Mouse (Mus musculus) mesoderm, embryonic 11.5 days (tissue): ENCODE measurements around the gene Zfp365.

Source experiments
- DNase-seq: peaks from one replicate; pipeline ENCODE4 v3.0.0-alpha.2; 2012; ENCODE audit warnings: low read depth, low spot score

Zfp365 gene

DNA sequence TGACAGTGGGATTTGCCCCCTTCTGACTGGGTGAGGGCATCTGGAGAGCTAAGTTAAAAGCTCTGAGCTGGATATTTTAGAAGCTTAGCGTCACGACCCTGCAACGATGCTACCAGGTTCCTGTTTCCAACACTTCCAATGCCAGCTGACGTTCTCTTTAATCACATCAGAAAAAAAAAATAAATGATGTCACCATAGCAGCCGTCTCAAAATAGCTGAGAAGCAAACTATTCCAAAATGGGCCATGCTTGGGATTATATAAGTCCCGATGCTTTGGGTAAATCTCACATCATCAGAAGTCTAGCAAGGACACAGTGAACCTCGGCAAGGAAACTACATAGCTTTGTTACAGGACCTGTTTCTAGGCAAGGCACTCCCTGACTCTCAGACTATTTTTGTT, 9.1 kb downstream of the Zfp365 start:
- DNase-seq, result no peak

DNA sequence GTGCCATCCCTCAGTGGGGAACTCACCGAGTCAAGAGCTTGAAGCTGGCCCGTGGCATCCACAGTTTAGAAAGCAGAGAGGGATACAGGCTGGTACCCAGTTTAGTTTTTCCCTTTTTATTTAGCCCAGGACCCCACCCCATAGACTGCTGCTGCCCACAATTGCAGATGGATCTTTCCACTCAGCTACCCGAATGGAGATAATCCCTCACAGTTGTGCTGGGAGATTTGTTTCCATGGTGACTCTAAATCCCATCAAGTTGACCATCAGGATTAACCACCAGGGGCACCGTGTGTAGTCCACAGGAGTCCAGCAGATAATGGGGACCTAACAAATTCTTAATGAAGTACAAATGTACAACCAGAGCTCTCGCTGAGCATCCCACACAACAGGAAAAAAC, 11.3 kb downstream of the Zfp365 start:
- no peak for DNase-seq

DNA sequence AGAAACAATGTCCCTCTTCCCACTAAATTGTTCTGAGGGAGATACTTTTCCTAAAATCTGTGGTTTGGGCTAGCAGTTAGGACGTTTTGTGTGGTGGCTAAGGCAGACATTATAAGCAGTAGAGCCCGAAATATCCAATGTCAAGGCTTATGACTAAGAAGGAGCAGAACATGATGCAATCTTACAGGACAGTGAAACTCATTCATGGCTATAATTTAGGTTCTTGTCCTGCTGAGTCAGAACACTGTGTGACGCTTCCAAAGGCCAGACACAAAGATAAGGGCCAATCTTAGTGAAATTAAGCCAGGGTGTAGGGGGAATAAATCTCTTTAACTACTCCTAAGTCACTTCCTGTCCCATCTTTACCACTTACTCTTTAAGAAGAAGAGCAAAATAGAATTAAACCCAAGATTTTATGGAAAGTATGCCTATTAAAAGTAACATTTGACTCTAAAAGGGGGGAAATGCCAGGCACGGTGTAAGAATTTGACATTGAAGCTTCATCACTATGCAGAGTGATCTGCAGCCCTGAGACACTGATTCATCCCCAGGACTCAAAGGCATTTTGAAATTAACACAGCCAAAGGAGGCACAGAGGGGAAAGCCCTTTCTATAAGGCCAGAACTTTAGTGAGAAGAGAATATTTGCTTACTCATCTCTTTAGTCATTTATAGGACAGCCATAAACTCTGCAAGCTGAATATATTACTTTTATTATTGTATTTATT, 13.3 kb downstream of the Zfp365 start:
- no peak for DNase-seq

DNA sequence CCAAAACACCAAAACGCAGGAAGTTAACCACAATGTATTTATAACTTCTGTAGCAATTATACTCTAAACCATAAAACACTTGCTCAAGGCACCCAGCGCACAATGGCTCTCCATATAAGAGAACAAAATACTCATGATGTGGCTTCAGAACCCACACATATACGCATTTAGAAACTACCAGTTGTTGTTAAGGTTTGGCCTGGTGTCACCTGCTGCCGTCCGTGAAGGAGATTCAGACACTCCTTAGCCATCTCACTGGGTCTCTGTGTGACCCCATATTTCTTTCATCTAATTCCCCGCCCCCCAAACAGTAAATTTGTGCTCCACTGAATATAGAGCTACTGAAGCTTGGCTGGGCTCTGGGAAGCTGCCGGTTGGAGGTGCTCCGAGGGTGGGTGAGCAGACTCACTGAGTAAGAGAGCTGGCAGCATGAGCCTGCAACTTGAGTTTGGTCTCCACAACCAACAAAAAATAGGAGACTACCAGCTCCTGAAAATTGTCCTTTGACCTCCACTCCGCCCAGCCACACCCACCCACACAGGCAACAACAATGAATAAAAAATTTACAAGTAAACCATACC, 14.0 kb downstream of the Zfp365 start:
- DNase-seq, result no peak

DNA sequence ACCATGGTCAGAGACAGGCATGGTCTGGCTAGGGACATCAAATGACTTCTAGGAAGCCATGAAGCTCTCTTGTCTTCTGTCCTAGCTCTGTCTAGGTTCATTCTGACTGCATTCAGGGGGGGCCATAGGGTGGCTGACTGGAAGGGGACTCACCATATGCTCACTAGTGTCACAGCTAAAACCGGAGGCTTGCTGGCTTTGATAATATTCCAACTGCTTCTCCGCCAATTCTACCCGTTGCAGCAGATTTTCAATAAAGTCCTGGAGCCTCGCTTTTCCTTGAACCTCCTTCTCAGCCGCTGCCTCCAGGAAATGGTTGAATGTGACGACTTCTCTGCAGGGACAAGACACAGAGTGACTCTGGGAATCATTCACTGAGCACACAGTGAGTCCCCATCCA, 15.2 kb downstream of the Zfp365 start:
- no peak for DNase-seq

DNA sequence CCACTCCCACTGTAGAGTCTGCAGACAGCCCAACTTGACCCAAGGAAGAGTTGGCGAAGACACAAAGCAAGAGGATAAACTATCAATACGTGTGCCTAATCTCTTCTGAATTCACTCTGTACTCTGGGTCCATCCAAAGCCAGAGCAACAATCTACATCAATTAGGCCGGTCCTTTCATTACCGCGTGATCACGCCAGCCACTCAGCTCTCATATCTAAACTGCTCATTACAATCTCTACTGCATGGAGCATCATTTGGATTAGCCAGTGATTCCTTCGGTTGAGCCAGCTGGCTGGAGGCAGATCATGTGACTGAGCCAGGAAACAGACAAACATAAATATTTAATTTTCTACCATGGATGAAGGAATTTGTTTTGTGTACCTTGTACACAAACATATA, 17.8 kb downstream of the Zfp365 start:
- no peak for DNase-seq

DNA sequence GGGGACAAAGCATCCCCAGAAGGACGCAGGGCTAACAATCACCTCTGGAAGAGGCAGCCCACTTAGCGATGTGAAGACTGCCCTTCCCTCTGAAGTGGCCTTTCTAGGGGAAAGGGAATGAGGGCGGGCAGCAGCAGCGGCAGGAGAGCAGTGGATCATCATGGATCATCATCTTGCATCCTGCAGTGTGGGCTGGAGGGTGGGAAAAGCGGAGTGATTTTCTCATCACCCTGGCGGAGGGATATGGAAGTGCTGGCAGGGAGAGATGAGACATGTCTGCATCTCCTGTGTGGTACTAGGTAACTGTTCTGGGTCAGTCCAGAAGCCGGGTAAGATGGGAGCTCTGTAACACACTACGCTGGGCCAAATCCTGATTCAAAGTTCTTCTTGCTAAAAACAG, 18.4 kb downstream of the Zfp365 start:
- no peak for DNase-seq

DNA sequence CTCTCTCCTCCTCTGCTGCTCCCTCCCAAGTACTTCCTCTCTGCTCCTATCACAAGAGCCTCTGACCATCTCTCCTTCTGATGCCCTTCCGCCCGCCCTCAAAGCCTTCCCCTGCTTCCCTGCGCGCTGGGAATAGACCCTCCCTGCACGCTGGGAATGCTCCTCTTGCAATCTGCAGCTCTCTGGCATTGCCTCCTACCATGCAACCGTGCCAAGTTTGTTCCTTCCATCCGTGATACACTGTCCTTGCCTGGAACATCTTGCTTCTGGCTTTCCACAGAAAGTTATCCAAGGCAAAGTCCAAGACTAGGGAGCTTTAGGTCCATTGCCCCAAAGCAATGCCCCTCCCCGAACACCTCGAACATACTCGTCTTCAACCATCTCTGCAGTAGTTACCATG, 19.2 kb downstream of the Zfp365 start:
- DNase-seq, result no peak

DNA sequence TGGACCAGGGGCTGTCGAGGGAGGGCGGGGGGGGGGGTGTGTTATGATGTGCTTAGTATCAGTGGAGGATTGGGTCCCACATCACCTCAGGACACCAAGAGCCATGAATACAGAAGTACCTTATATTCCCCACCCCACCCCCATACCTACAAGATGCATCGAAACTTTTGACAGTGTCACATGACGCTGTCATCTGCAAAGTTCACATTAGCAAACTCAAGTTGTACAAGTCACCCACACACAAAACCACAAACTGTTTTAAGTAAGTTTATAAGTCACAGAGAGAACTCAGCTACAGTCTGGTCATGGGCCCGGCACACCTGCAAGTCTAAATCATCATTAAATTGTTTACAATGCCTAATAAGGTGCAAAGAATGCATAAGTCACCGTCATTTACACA, 21.3 kb downstream of the Zfp365 start:
- no peak for DNase-seq

DNA sequence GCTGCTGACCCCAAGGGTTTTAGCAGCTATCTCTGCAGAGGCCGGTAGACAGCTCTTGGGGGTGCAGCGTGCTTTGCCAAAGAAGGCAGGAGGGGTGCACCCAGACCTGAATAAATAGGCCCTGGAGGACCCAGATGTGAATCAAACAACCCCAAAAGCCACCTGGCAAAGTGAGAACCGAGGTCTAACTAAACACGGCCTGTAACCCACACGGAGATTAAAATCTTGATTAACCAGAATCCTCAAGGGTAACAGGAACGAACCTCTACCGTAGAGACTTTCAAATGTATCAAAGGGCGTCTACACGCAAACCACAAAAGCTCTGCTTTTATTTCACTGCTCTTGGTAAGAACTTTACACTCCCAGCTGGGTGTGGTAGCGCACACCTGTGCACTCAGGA, 24.5 kb downstream of the Zfp365 start:
- no peak for DNase-seq

DNA sequence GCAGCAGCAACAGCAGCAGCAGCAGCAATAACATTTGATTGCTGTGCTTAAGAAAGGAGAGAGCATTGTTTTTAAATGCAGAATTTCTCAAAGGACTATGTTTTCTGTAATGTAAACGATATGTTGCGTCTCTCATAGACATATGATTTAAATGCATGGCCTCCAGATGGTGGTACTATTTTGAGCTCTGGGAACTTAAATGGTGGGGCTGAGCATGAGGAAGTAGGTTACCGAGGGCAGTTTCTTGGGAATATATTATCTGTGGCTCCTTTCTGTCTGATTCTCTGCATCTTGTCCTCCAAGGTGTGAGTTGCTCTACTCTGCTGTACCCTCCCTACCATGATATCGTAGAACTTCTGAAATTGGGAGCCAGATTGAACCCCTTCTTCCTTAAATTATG, 31.8 kb downstream of the Zfp365 start:
- no peak for DNase-seq

DNA sequence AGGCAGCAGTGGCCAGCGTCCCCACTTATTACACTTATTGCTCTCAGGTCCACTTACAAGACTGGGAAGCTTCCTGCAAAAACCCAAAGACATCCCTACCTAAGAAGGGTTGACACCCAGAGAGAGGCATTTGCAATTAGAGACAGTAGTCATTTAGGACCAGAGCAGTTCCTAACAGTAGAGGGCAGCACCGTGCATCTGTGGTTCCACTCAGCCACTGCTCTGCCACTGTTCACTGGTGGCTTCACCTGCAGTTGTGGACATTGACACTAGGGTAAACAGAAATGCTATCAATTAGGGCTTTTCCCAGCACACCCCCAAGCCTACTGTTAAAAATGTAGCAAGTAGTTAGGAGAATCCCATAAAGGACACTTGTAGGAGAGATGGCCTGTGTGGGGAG, 40.7 kb downstream of the Zfp365 start:
- peak; percentile 49 for DNase-seq

DNA sequence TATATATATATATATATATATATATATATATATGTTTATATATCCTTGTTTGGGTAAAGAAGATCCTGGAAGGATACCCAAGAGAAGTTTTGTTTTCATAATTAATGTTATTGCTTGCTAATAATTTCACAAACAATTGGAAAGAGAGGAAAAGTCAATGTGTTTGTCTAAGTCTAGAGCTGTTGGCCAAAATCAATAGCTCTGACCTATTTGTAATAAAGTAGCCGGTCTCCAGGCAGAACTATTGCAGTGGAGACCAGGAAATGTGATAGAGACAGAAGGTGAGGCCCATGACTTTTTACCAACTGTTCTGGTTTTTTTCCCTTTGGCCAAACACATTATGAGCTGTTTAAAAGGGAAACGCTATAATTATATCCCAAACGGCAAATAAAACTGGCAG, 44.2 kb downstream of the Zfp365 start:
- DNase-seq, result no peak

DNA sequence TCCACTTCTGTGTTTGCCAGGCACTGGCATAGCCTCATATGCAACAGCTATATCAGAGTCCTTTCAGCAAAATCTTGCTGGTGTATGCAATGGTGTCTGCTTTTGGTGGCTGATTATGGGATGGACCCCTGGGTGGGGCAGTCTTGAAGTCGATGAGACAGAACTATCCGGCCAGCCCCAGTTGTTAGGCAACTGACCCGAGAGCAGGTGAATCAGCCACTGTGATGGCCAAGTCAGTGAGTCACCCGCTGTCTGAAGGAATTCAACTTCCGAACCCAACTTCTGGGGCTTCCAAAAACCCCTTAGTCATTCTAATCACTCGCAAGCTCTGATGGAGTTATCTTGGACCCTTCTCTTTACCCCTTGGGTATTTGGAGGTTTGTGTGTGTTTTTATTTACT, 46.6 kb downstream of the Zfp365 start:
- DNase-seq, result no peak

DNA sequence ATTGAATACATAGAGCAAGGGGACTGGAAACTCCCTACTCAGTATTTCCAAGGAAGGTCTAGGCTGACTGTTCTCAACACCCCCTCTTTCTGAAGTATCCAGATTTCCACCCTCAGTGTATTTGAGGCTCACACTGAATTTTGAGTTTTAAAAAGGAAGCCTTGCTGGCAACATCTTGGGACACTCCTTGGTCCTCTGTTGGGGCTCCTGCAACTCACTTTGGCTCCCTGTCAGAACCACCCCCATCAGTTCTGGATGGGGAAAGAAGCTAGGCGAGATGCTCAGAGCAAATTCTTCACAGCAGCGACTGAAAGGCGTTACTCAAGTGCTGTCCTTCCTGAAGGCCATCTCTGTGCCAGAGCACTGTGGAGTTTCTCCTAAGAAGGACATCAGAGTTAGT, 47.4 kb downstream of the Zfp365 start:
- no peak for DNase-seq

DNA sequence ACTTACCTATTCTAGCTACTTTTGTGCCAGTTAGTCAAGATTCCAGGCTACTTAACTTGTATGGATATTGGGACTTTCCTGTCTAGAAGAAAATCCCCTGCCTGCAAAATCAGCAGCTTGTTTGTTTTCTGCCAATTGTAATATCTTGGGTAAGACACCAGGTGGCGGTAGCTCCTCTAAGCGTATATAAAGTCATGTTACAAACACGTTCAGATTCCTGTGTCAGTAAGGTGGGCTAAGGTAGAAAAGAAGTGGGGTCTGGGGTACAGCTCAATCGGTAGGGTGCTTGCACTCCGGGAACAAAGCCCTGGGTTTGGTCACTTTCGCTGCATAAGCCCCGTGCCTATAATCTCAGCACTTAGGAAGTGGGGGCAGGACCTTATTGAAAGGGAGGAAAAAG, 50.1 kb downstream of the Zfp365 start:
- DNase-seq, result peak; percentile 51

DNA sequence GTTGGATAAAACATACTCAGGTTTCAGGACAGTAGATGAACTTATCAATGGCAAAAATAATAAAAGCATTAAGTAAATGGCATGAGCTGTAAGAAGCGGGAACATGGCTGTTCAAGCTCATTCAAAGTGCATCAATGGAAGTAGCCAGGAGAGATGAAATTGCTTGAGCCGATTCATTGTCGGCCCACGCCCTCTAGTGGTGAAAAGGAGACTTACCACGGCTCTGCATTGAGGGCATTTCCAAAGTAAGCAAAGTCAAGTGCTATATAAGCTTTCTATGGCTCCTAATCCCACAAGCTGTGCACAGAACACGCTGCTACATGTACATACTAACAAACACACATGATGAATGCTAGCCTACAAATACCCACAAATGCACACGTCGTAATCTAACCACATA, 53.6 kb downstream of the Zfp365 start:
- DNase-seq, result peak; percentile 81

DNA sequence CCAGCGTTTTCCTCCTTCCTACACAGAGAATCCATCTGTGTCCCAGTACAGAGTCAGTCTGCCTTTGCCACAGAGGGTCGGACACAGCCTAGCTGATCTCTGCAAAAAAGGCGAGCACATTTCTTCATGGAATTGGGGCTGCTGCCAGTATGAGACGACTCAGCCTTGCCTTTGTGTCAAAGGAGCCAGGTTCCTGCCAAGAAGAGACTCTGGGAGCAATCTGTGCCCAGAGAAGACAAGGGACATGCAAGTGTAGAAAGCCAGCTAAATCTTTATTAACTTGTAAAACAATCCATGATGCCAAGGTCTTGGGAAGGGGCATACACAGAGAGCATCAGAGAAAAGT, 54.9 kb downstream of the Zfp365 start:
- DNase-seq, result no peak

DNA sequence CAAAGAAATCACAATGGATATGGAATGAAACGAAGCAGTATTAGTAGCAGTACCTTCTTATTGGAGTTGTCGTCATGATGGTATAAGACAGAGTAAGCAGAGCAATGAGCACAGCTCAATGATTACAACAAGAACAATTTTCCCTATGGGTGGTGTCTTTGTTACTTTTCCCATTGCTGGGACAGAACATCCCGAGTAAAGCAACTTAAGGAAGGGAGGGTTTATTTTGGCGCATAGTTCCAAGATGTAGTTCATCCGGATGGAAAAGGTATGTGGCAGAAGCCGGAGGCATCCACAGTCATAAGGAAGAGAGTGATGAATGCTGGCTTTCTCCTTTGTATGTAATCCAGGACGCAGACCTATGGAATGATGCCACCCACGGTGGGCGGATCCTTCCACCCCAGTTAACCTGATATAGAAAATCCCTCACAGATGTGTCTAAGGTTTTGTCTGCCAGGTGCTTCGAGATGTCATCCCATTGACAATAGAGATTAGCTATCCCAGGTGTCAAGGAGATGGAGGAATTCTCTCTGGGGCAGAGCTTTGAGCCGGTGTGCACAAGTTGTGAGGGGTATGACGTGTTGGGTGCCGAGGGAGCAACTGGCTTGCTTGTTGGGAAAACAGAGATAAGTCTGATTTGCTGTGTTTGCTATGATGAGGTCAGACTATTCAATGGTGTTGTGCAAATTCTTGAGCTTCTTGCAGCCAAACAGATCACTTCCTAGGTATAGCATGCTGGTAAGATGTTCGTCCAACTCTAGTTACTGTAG, 55.5 kb downstream of the Zfp365 start:
- DNase-seq, result no peak

DNA sequence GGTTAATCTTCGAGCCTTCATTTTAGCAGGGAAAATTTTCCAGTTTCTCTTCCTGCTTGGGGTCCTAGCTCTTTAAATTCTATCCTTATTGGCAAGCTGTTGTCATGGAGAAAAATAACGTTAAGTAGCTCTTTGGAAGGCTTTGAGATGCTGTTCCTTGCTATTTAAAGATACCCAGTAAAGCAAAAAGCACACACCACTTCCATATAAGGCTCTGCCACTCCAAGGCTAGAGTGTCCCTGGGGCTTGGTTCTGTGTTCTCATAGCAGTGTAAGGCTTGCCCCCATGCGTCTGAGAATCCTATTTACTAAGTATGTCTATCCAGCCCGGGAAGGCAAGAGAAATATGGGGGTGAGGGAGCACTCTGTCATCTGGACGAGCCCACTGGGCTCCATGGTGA, 56.7 kb downstream of the Zfp365 start:
- no peak for DNase-seq

DNA sequence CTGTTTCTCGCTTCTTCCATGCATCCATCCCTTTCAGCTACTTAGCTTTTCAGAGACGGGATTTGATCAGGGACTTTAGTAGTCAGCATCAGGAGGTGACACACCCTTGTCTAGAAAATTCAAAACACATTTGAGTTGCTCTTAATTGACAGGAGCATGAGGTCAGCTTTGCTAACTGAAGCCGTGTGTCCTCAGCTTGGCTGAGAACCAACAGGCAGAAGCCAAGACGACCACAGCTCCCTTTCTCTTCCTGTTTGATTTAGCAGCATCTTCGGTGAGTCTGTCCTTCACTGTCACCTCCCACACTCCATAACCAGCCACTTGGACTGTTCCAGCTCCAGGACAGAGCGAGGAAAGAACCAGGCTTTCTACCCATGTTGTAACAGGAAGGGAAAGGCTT, 60.1 kb downstream of the Zfp365 start:
- no peak for DNase-seq

DNA sequence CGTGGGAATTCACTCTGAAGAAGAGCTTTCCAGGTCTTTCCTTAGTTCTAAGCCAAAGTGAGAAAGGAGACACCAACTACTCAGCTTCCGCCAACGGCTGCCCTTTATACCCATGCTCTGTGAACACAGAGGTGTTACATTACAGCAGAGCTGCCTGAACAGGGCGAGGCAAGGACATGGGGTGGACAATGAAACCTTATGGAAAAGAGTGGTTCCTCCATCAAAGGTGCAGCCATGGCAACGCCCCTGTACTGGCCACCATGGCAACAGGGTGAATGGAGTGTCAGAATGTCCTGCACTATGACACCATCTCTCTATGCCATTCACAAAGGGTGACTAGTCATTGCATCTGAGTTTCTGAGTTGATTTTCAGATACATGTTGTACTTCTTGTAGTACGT, 61.4 kb downstream of the Zfp365 start:
- DNase-seq, result peak; percentile 38

DNA sequence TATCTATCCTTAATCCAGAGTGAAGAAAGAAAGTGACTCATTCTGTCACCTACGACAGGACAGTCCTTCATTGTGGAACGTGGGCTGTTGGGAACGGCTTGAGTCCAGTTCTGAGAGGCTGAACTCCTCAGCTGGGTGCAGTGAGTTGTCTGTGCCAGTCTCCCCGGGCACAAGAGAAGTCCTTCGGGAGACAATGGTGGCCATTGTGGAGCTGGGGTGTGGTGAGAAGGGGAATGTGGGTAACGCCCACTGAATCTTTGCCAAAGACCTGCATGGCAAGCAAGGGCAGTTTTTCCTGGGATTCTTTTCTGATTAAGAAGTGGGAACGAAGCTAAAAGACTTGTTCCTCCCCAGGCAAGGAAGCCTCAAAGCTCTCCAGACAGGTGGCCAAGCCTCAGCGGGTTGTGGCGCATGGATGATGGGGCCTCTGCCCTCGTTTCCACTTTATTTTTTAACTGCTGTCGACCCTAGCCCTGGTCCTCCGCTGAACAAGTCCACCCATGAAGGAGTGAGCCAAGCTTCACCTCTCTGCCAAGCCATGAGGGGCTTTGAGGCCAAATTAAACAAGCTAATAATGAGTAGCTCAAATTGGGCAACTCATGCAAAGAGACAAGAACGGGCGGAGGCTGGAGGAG, 66.3 kb downstream of the Zfp365 start:
- DNase-seq, result no peak
